Mouse (Mus musculus) megakaryocyte, embryonic 14.5 days (primary cell): ENCODE measurements around the gene Polr2e.

Experiments used
- FLI1 ChIP-seq: IDR thresholded peaks from 2 replicates; pipeline ENCODE4 v1.6.1; 2012; ENCODE audit warnings: low read length, inconsistent platforms, mixed read lengths
- GATA1 ChIP-seq: IDR thresholded peaks from 3 replicates; pipeline ENCODE4 v1.6.1; 2012; ENCODE audit warnings: mixed read lengths, low read length, inconsistent platforms, borderline replicate concordance

GRCm38 (mm10) chr10:79994397-79995115 is 45.0 kb downstream of the Polr2e start:
- TF ChIP-seq GATA1 (no peak), FLI1 (no peak)
